Mouse (Mus musculus): ENCODE measurements around the gene Tfpt. TPM values are rescaled to one million over a fixed set of nuclear protein-coding genes. Genes with fewer than 3 reads are reported as not detected.
"Not testable (repeated sequence)": the region's sequence is repeated elsewhere in the genome, so short reads cannot be mapped to it uniquely, and the experiment has no call there.

Gene Tfpt
- polyA plus RNA-seq, 1 experiment from 2014 or later = 30.4 TPM

GRCm38 (mm10) chr7:3611006-3611405 is 18.7 kb downstream of the Tfpt start:
- Histone ChIP-seq H3K9ac (replicated peaks; ENCODE audit: low read length) (no peak overlapping the region), H3K4me3 (replicated peaks; ENCODE audit: low read depth, low read length) (no peak overlapping the region), H3K36me3 (ENCODE audit: control insufficient read depth, insufficient read depth, low read length) (no peaks in the 10 kb centered on the region), H3K4me2 (ENCODE audit: low read length) (no peak overlapping the region), H3K9me3 (ENCODE audit: control insufficient read depth, low read length) (no peaks in the 10 kb centered on the region), H3K27ac (replicated peaks; ENCODE audit: low read depth, low read length) (no peak overlapping the region), H3K27me3 (ENCODE audit: control insufficient read depth, insufficient read depth, low read length) (no peaks in the 10 kb centered on the region), H3K4me1 (ENCODE audit: control insufficient read depth, insufficient read depth, low read length) (no peaks in the 10 kb centered on the region)
- no peak for DNase-seq
- ATAC-seq (ENCODE audit: low FRiP score, low TSS enrichment) = no peak
- WGBS = 91% methylated on average over 13 of the region's 13 CpGs

- no peak overlapping the region for H3K27ac ChIP-seq (replicated peaks; ENCODE audit: low read depth, low read length)
- ATAC-seq (ENCODE audit: low FRiP score, low TSS enrichment) (no peak), DNase-seq (no peak)
- H3K4me2 ChIP-seq (ENCODE audit: low read length) = no peak overlapping the region
- WGBS = 95% methylated on average over 3 of the region's 3 CpGs
- no peaks in the 10 kb centered on the region for H3K9me3 ChIP-seq (ENCODE audit: control insufficient read depth, low read length)
- H3K4me1 ChIP-seq (ENCODE audit: control insufficient read depth, insufficient read depth, low read length) = no peaks in the 10 kb centered on the region
- no peak overlapping the region for H3K9ac ChIP-seq (replicated peaks; ENCODE audit: low read length)
- H3K36me3 ChIP-seq (ENCODE audit: control insufficient read depth, insufficient read depth, low read length) = no peaks in the 10 kb centered on the region
- no peaks in the 10 kb centered on the region for H3K27me3 ChIP-seq (ENCODE audit: control insufficient read depth, insufficient read depth, low read length)
- no peak overlapping the region for H3K4me3 ChIP-seq (replicated peaks; ENCODE audit: low read depth, low read length)
Observed at GRCm38 (mm10) chr7:3610437-3610836, 19.3 kb downstream of the Tfpt start.

- Histone ChIP-seq H3K36me3 (ENCODE audit: control insufficient read depth, insufficient read depth, low read length) (no peaks in the 10 kb centered on the region), H3K4me1 (ENCODE audit: control insufficient read depth, insufficient read depth, low read length) (no peaks in the 10 kb centered on the region), H3K4me3 (replicated peaks; ENCODE audit: low read depth, low read length) (no peak overlapping the region), H3K27me3 (ENCODE audit: control insufficient read depth, insufficient read depth, low read length) (no peaks in the 10 kb centered on the region), H3K4me2 (ENCODE audit: low read length) (no peak overlapping the region), H3K9me3 (ENCODE audit: control insufficient read depth, low read length) (no peaks in the 10 kb centered on the region), H3K9ac (replicated peaks; ENCODE audit: low read length) (no peak overlapping the region), H3K27ac (replicated peaks; ENCODE audit: low read depth, low read length) (no peak overlapping the region)
- 80% methylated on average over 3 of the region's 3 CpGs for WGBS
- ATAC-seq (ENCODE audit: low FRiP score, low TSS enrichment) (no peak), DNase-seq (no peak)
Observed at GRCm38 (mm10) chr7:3609082-3609481, 20.6 kb downstream of the Tfpt start.

GRCm38 (mm10) chr7:3608668-3609067 is 21.1 kb downstream of the Tfpt start:
- Histone ChIP-seq H3K27me3 (ENCODE audit: control insufficient read depth, insufficient read depth, low read length) (no peaks in the 10 kb centered on the region), H3K9me3 (ENCODE audit: control insufficient read depth, low read length) (no peaks in the 10 kb centered on the region), H3K4me1 (ENCODE audit: control insufficient read depth, insufficient read depth, low read length) (no peaks in the 10 kb centered on the region), H3K27ac (replicated peaks; ENCODE audit: low read depth, low read length) (no peak overlapping the region), H3K4me3 (replicated peaks; ENCODE audit: low read depth, low read length) (no peak overlapping the region), H3K9ac (replicated peaks; ENCODE audit: low read length) (no peak overlapping the region), H3K4me2 (ENCODE audit: low read length) (no peak overlapping the region), H3K36me3 (ENCODE audit: control insufficient read depth, insufficient read depth, low read length) (no peaks in the 10 kb centered on the region)
- no peak for DNase-seq
- ATAC-seq (ENCODE audit: low FRiP score, low TSS enrichment) = no peak
- 92% methylated on average over 3 of the region's 3 CpGs for WGBS

GRCm38 (mm10) chr7:3607391-3607790 is 22.3 kb downstream of the Tfpt start:
- Histone ChIP-seq H3K9ac (replicated peaks; ENCODE audit: low read length) (no peak overlapping the region), H3K27ac (replicated peaks; ENCODE audit: low read depth, low read length) (no peak overlapping the region), H3K36me3 (ENCODE audit: control insufficient read depth, insufficient read depth, low read length) (no peaks in the 10 kb centered on the region), H3K4me1 (ENCODE audit: control insufficient read depth, insufficient read depth, low read length) (no peaks in the 10 kb centered on the region), H3K9me3 (ENCODE audit: control insufficient read depth, low read length) (no peaks in the 10 kb centered on the region), H3K27me3 (ENCODE audit: control insufficient read depth, insufficient read depth, low read length) (no peaks in the 10 kb centered on the region), H3K4me3 (replicated peaks; ENCODE audit: low read depth, low read length) (no peak overlapping the region), H3K4me2 (ENCODE audit: low read length) (no peak overlapping the region)
- DNase-seq (no peak), ATAC-seq (ENCODE audit: low FRiP score, low TSS enrichment) (no peak)
- WGBS = 90% methylated on average over 6 of the region's 6 CpGs

GRCm38 (mm10) chr7:3606798-3607197 is 22.9 kb downstream of the Tfpt start:
- ATAC-seq (ENCODE audit: low FRiP score, low TSS enrichment) = no peak

GRCm38 (mm10) chr7:3601119-3601518 is 28.6 kb downstream of the Tfpt start:
- Histone ChIP-seq H3K9ac (replicated peaks; ENCODE audit: low read length) (no peak overlapping the region), H3K27me3 (ENCODE audit: control insufficient read depth, insufficient read depth, low read length) (no peaks in the 10 kb centered on the region), H3K4me1 (ENCODE audit: control insufficient read depth, insufficient read depth, low read length) (no peaks in the 10 kb centered on the region), H3K9me3 (ENCODE audit: control insufficient read depth, low read length) (no peaks in the 10 kb centered on the region), H3K36me3 (ENCODE audit: control insufficient read depth, insufficient read depth, low read length) (no peaks in the 10 kb centered on the region), H3K4me3 (replicated peaks; ENCODE audit: low read depth, low read length) (no peak overlapping the region), H3K4me2 (ENCODE audit: low read length) (no peak overlapping the region), H3K27ac (replicated peaks; ENCODE audit: low read depth, low read length) (no peak overlapping the region)
- ATAC-seq (ENCODE audit: low FRiP score, low TSS enrichment) (peak; percentile 48; the same call in 1 of the 2 replicates), DNase-seq (peak; percentile 91)
- 10% methylated on average over 4 of the region's 4 CpGs for WGBS

More at GRCm38 (mm10) chr7:3606798-3607197, 22.9 kb downstream of the Tfpt start:
- Histone ChIP-seq H3K27me3 (ENCODE audit: control insufficient read depth, insufficient read depth, low read length) (no peaks in the 10 kb centered on the region), H3K9me3 (ENCODE audit: control insufficient read depth, low read length) (no peaks in the 10 kb centered on the region), H3K4me3 (replicated peaks; ENCODE audit: low read depth, low read length) (no peak overlapping the region), H3K4me1 (ENCODE audit: control insufficient read depth, insufficient read depth, low read length) (no peaks in the 10 kb centered on the region), H3K27ac (replicated peaks; ENCODE audit: low read depth, low read length) (no peak overlapping the region), H3K4me2 (ENCODE audit: low read length) (no peak overlapping the region), H3K36me3 (ENCODE audit: control insufficient read depth, insufficient read depth, low read length) (no peaks in the 10 kb centered on the region), H3K9ac (replicated peaks; ENCODE audit: low read length) (no peak overlapping the region)
- peak; percentile 30 for DNase-seq
- 29% methylated on average over 2 of the region's 2 CpGs for WGBS

- H3K9me3 ChIP-seq (ENCODE audit: control insufficient read depth, low read length); H3K36me3 ChIP-seq (ENCODE audit: control insufficient read depth, insufficient read depth, low read length); H3K4me1 ChIP-seq (ENCODE audit: control insufficient read depth, insufficient read depth, low read length); ATAC-seq (ENCODE audit: low FRiP score, low TSS enrichment); H3K9ac ChIP-seq (replicated peaks; ENCODE audit: low read length); H3K4me2 ChIP-seq (ENCODE audit: low read length); DNase-seq; H3K4me3 ChIP-seq (replicated peaks; ENCODE audit: low read depth, low read length); H3K27ac ChIP-seq (replicated peaks; ENCODE audit: low read depth, low read length); H3K27me3 ChIP-seq (ENCODE audit: control insufficient read depth, insufficient read depth, low read length): not testable (repeated sequence)
- WGBS = 63% methylated on average over 1 of the region's 1 CpGs
Observed at GRCm38 (mm10) chr7:3597755-3598154, 32.0 kb downstream of the Tfpt start.

- Histone ChIP-seq H3K27ac (replicated peaks; ENCODE audit: low read depth, low read length) (no peak overlapping the region), H3K4me2 (ENCODE audit: low read length) (no peak overlapping the region; the same call in 1 of the 2 replicates), H3K4me1 (ENCODE audit: control insufficient read depth, insufficient read depth, low read length) (no peaks in the 10 kb centered on the region), H3K27me3 (ENCODE audit: control insufficient read depth, insufficient read depth, low read length) (no peaks in the 10 kb centered on the region), H3K9ac (replicated peaks; ENCODE audit: low read length) (no peak overlapping the region), H3K4me3 (replicated peaks; ENCODE audit: low read depth, low read length) (no peak overlapping the region), H3K36me3 (ENCODE audit: control insufficient read depth, insufficient read depth, low read length) (no peaks in the 10 kb centered on the region), H3K9me3 (ENCODE audit: control insufficient read depth, low read length) (no peaks in the 10 kb centered on the region)
- no peak for DNase-seq
- whole genome bisulfite sequencing = 23% methylated on average over 9 of the region's 9 CpGs
- no peak for ATAC-seq (ENCODE audit: low FRiP score, low TSS enrichment)
Observed at GRCm38 (mm10) chr7:3595146-3595545, 34.6 kb downstream of the Tfpt start.

All from midbrain, embryonic 14.5 days (tissue).